Mouse (Mus musculus) lung, postnatal 0 days (tissue): Measurements from ENCODE around the gene Gabbr2.

Source experiments
- CTCF ChIP-seq: IDR thresholded peaks from 2 replicates; pipeline ENCODE4 v1.5.1; 2016; ENCODE audit warnings: antibody characterized with exemption, mild to moderate bottlenecking
- EP300 ChIP-seq: IDR thresholded peaks from 2 replicates; pipeline ENCODE4 v1.6.1; 2016; ENCODE audit warnings: antibody characterized with exemption, mild to moderate bottlenecking, control low read depth

- TF ChIP-seq EP300 (no peak), CTCF (no peak)
Measured at GRCm38 (mm10) chr4:46870157-46870556, 121.5 kb downstream of the Gabbr2 start.
